Mouse (Mus musculus): ENCODE results near the gene Il34.

- TF ChIP-seq CTCF (IDR thresholded peaks at IDR 0.05; ENCODE audit: low read depth, low read length), result no peak
- no peak for TF ChIP-seq POLR2A (IDR thresholded peaks at IDR 0.05; ENCODE audit: borderline replicate concordance, low read depth, low read length)
These were observed 22.8 kb upstream of the Il34 start for GRCm38 (mm10) chr8:110828511-110828910.
